Mouse (Mus musculus) lung, adult 2 months (tissue): ENCODE results near the gene Fhad1.

ENCODE experiments used
- CTCF ChIP-seq: fragments of 200-500 bp; IDR thresholded peaks from 2 replicates; pipeline ENCODE4 v1.5.1; 2011; ENCODE audit warnings: mild to moderate bottlenecking, low read length, control low read depth; ENCODE audit not compliant: insufficient read depth
- POLR2A ChIP-seq: fragments of 200-500 bp; IDR thresholded peaks from 2 replicates; pipeline ENCODE4 v1.6.1; 2011; ENCODE audit warnings: low read depth, mild to moderate bottlenecking, control low read depth, low read length, borderline replicate concordance; ENCODE audit errors: extremely low read depth

GRCm38 (mm10) chr4:141874601-141875460, 140.1 kb downstream of the Fhad1 start, which contains the start of gene Efhd2:
- TF ChIP-seq CTCF = no peak
- peak; percentile 88 for TF ChIP-seq POLR2A
